Mouse (Mus musculus) cerebral cortex, adult 2 months (tissue): ENCODE results near the gene Dsel.

ENCODE experiments used
- WGBS: fragments of 180-500 bp; shearing (Covaris S2); methylation state at CpG from one replicate; pipeline ENCODE4 v1.1.7; 2018; 5-methylcytosine and 5-hydroxymethylcytosine counted together

Dsel gene

DNA sequence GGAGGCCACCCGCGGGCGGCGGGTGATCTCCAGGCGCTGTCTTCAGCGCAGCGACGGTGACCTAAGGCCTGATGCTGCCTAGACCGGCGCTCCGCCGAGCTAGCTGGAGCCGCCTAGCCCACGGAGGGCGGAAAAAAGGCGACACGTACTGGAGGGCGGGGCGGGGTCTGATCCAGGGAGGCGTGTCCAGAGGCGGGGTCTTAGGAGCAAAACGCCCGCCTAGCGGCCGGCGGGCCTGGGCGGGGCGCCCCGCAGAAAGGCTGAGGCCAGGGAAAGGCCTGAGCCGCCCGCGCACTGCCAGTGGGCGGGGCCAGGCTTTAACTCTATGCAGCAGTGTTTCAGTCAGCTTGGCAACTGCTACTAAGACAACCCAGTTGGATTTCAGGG is at the start of gene Dsel:
Dsel (minus strand) TSS at position 140 of the 387 bp plus-strand sequence.
- under 1% methylated on average over 33 of the region's 33 CpGs for WGBS

DNA sequence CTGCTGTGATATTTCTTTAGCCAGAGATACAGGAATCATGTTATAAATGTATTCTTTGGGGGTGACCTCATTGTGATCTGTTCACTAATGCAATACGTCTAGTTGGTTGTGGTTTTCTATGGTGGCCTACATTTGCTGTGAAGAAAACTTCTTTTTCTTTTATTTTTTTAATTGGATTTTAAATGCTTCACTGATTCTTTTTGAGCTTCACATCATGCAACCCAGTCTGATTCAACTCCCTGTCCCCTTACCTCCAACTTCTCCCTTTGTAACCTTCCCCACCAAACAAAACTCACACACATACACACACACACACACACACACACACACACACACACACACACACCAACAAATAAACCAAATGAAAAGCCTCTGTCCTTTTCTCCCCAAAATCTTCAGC is 46.7 kb upstream of the Dsel start:
- WGBS: 52% methylated on average over 1 of the region's 1 CpGs

DNA sequence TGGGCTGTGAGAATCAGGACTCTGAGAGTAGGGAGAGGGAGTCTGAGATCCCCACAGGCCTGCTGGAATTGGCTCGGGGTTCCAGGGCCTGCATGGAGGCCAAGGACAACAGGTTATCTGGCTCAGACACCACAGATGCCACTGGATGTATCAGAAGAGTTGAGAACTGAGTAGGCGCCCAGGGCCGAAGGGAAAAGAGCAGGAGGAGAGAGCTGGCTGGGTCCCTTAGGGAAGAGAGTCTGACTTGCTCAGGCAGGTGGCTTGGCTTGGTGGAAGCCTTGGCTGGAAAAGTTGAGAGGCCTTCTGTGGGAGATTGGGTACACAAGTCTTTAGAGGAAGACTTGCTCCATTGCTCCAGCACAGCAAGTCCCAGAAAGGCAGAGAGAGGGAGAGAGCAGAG is 18.6 kb upstream of the Dsel start:
- WGBS: 84% methylated on average over 3 of the region's 3 CpGs

DNA sequence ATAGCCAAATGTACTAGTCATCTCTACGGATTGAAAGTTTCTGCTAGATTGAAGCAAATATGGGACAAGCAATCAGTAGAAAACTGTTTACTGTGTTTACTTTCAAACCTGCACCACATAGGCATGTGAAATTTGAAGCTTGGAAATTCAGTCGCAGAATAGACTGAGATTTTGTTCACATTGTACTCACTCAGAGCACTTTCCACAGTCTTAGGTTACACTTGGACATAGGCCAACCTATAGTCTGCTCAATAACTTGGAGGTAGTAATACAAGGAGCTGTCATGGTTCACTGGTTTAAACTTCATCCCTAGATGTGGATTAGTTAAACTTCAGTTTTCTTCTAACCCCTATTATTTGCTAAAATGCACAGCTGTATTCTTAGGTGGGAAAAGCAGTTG is 749 bp upstream of the Dsel start:
- 35% methylated on average over 2 of the region's 2 CpGs for WGBS

DNA sequence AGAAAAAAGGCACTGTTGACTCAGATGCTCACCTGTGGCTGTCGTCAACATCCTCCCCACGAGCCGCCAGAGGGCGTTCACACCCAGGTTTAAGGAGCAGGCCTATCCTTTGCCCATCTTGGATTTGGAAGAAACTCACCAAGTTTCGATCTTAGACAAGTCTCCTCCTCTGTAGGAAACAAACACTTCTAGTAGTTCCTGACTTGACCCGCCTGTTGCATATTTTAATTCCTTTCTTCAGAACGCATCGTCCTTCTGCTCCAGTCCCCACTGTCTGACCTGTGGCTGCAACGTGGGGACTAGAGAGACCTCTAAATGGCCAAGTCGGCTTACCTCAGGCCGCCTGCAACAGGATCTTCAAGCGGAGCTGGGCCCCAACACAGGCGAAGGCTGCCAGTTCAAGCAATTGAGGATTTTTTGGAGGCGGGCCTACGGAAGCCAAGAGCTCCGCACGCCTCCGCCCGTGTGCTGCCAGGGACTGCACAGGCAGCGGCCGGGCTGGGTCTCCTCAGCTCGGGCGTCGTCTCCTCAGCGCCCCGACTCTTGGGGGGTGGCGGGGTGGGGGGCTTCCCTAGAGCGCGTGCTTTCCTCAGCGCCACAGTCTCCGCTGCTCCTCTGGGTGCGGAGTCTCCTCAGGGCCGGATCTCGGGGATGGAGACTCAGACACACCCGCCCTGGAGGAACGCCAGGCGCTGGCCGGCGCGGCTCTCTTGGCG is 497 bp downstream of the Dsel start:
- WGBS: under 1% methylated on average over 41 of the region's 41 CpGs

DNA sequence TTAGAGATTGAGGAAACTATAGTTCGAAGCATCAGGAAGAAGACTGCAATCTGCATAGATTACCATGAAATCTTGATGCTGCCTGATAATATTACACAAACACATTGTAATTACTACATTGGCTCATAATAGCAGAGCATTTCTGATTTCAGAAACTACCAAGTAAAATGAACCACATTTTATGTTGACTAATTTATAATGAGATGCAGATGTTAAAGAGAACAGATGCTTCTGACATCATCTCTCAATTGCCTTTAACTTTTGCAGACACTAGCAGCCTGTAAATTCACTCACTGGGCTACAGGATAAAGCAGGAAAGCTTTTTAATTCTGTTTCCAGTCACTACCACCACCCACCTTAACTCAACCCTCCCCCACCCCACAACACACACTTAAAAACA is 6.9 kb downstream of the Dsel start:
- WGBS: 68% methylated on average over 1 of the region's 1 CpGs

DNA sequence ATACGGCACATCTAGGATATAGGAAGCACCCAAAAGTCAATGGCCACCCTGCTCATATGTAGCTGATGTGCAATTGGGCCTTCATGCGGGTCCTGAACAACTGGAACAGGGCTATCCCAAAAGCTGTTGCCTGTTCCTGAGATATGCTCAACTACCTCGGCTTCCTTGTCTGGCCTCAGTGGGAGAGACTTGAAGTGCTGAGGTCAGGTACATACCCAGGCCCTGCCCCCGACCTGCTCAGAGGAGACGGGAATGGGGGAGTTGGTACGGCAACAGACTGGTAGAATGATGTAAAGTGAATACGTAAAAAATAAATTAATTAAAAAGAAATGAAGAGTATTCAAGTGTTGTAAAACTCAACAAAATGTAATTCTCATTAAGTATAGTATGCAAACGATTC is 12.3 kb downstream of the Dsel start:
- WGBS: 93% methylated on average over 8 of the region's 8 CpGs

DNA sequence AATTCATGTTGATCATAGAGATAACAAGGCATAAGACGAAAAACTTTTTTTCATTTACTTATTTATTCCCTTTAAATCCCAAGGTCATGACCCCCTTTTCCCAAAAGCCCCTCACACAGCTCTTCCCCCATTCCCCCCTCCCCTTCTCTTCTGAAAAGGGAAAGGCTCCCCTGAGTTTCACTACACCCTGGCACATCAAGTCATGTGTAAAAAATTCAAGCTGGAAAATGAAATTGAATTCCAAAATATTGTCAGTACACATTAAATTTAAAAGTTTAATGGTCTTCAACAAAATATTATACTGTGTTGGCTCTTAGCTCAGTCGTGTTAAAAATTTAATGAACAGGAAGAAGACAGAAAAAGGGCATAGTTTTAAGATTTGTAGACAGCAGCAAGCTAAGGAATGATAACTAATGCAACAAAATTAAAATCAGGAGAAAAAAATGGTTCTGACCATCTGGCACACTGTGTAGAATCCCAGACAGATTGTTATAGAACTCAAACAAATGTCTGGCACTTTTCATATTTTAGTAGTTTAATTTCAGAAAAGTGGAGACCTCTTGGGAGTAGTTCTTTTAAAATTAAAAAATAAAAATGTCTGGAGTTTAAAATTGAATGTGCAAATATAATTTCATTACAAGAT is 31.0 kb downstream of the Dsel start:
- 51% methylated on average over 2 of the region's 2 CpGs for WGBS
